ENCODE assay signal across 8 mouse cellular contexts in the genomic region with DNA sequence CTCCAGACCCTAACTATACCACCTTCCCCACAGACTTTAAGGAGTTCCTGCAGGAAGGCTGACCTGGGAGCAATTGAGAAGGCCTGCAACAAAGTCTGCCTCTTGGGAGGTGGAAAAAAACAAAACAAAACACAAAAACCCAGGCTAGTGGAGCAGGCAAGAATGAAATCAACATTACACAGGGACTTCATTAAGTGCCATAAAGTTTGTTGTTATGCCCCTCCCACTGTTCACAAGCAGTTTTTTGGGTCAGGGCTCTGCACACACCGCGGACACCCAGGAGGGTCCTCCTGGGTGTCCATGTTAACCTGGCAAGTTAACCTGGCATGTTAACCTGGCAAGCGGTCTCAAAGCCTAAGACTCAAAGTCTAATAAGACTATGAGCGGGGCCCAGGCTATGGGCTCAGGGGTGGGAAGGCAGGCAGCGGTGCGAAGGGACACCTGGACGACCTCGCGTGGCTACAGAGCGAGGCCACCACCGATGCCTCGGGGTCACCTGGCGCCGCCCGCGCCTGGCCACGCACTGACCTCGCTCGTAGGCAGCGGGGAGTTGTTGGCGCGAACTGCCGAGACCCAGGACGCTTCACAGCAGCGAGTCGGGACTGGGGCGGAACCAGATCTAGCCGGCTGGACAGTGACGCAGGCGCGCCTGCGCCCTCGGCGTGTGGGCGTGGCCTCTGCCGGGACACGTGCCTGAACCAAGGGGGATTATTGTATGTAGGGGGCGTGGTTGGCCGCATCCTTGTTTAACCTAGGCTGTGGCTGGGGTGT. TPM values are rescaled to one million over a fixed set of nuclear protein-coding genes. Genes with fewer than 3 reads are reported as not detected.
A peak's percentile ranks its signal among the peaks of the same experiment; 100 is the strongest.
DNase-seq lines count a peak whose midpoint lies in the region; ATAC-seq and TF ChIP-seq lines count a peak whose summit lies in the region.

No protein-coding gene starts in this region.

- peak overlapping the region; percentile 98 for H3K27ac ChIP-seq in hindbrain, embryonic 10.5 days
- H3K27ac ChIP-seq in lung, postnatal 0 days (ENCODE audit: low read length): peak overlapping the region; percentile 90

- peak overlapping the region; percentile 85 for H3K4me2 ChIP-seq in lung, postnatal 0 days (replicated peaks; ENCODE audit: low read depth, low read length)

- H3K9ac ChIP-seq in lung, postnatal 0 days (replicated peaks; ENCODE audit: low read depth): peak overlapping the region; percentile 89

- peak; percentile 98 for DNase-seq in NIH3T3 (ENCODE audit: low read depth)
- DNase-seq in cerebellum, adult 9-10 months: peak; percentile 86
- peak; percentile 93 for DNase-seq in hindbrain, embryonic 10.5 days (ENCODE audit: low spot score)
- peak; percentile 88 to 89 for DNase-seq in layer of hippocampus, postnatal 10 days (ENCODE audit: low spot score in 2 of 2)
- DNase-seq in lung, postnatal 0 days (ENCODE audit: low spot score): peak; percentile 97
- peak; percentile 84 for DNase-seq in ovary, postnatal 10 days (ENCODE audit: low spot score)
- DNase-seq in thymus, postnatal 10 days (ENCODE audit: low spot score in 2 of 2): peak; percentile 71 to 74

- ATAC-seq in frontal cortex, adult (ENCODE audit: low TSS enrichment): peak; percentile 77
- ATAC-seq in lung, postnatal 0 days: peak; percentile 97

- H3K36me3 ChIP-seq in hindbrain, embryonic 10.5 days: no peaks in the 10 kb centered on the region
- no peaks in the 10 kb centered on the region for H3K36me3 ChIP-seq in lung, postnatal 0 days (ENCODE audit: insufficient read depth, low read length)

- no peaks in the 10 kb centered on the region for H3K9me3 ChIP-seq in hindbrain, embryonic 10.5 days
- no peaks in the 10 kb centered on the region for H3K9me3 ChIP-seq in lung, postnatal 0 days (ENCODE audit: low read length)

- H3K4me3 ChIP-seq in hindbrain, embryonic 10.5 days: peak overlapping the region; percentile 76
- H3K4me3 ChIP-seq in lung, postnatal 0 days (ENCODE audit: low read depth, low read length): peak overlapping the region; percentile 60

- TF ChIP-seq EP300 in lung, postnatal 0 days (IDR thresholded peaks at IDR 0.05): no peak

- H3K4me1 ChIP-seq in hindbrain, embryonic 10.5 days (replicated peaks): peaks cover 53% of the 10 kb centered on the region
- peaks cover 15% of the 10 kb centered on the region for H3K4me1 ChIP-seq in lung, postnatal 0 days (ENCODE audit: insufficient read depth, low read depth, low read length)

- peak; percentile 43 for TF ChIP-seq CTCF in lung, postnatal 0 days (IDR thresholded peaks at IDR 0.05)

- 2% methylated on average over 39 of the region's 39 CpGs for WGBS in hindbrain, embryonic 10.5 days
- WGBS in lung, postnatal 0 days: under 1% methylated on average over 34 of the region's 39 CpGs

- no peaks in the 10 kb centered on the region for H3K27me3 ChIP-seq in hindbrain, embryonic 10.5 days (ENCODE audit: insufficient read depth, poor library complexity, severe bottlenecking)
- H3K27me3 ChIP-seq in lung, postnatal 0 days (replicated peaks; ENCODE audit: insufficient read depth, low read length): no peaks in the 10 kb centered on the region

RNA-seq across cellular contexts. Expression of gene Gpr146, which starts 5.7 kb away (rescaled TPM):
- polyA plus RNA-seq in hindbrain, embryonic 10.5 days (2016; fragmentation: Nextera tagmentation; extraction: Ambion mirVana): 2.0 and 2.8 TPM in 2 replicates
- total RNA-seq in layer of hippocampus, postnatal 10 days (2021): 1 to 10 TPM; 6.8 to 7.8 TPM
- 22.7 and 28.1 TPM in 2 replicates for polyA plus RNA-seq in lung, postnatal 0 days (2015; fragmentation: Nextera tagmentation; extraction: Ambion mirVana)

RNA-seq across cellular contexts. Expression of gene Cyp2w1, which starts 19.4 kb away (rescaled TPM):
- not detected in 2 replicates for polyA plus RNA-seq in hindbrain, embryonic 10.5 days (2016; fragmentation: Nextera tagmentation; extraction: Ambion mirVana)
- total RNA-seq in layer of hippocampus, postnatal 10 days (2021): not detected
- polyA plus RNA-seq in lung, postnatal 0 days (2015; fragmentation: Nextera tagmentation; extraction: Ambion mirVana): not detected in 2 replicates

RNA-seq across cellular contexts. Expression of gene Cox19, which starts 20.6 kb away (rescaled TPM):
- 116 and 147 TPM in 2 replicates for polyA plus RNA-seq in hindbrain, embryonic 10.5 days (2016; fragmentation: Nextera tagmentation; extraction: Ambion mirVana)
- total RNA-seq in layer of hippocampus, postnatal 10 days (2021): 10 to 100 TPM; 74.9 to 79.5 TPM
- polyA plus RNA-seq in lung, postnatal 0 days (2015; fragmentation: Nextera tagmentation; extraction: Ambion mirVana): 60.5 and 61.6 TPM in 2 replicates

RNA-seq across cellular contexts. Expression of gene C130050O18Rik, which starts 33.3 kb away (rescaled TPM):
- 0.43 TPM in 1 of 2 replicates, not detected in the other for polyA plus RNA-seq in hindbrain, embryonic 10.5 days (2016; fragmentation: Nextera tagmentation; extraction: Ambion mirVana)
- total RNA-seq in layer of hippocampus, postnatal 10 days (2021): under 1 TPM; 0.22 to 0.32 TPM
- 2.2 and 3.3 TPM in 2 replicates for polyA plus RNA-seq in lung, postnatal 0 days (2015; fragmentation: Nextera tagmentation; extraction: Ambion mirVana)

RNA-seq across cellular contexts. Expression of gene Adap1, which starts 46.4 kb away (rescaled TPM):
- 0.65 and 1.5 TPM in 2 replicates for polyA plus RNA-seq in hindbrain, embryonic 10.5 days (2016; fragmentation: Nextera tagmentation; extraction: Ambion mirVana)
- total RNA-seq in layer of hippocampus, postnatal 10 days (2021): 100 to 1,000 TPM; 255 to 270 TPM
- polyA plus RNA-seq in lung, postnatal 0 days (2015; fragmentation: Nextera tagmentation; extraction: Ambion mirVana): 3.6 and 4.1 TPM in 2 replicates

Comparison
In these comparisons a context has a peak if more than half of its experiments do, and no peak if none do; other contexts are left out.
1. Peak in every context shown above with its lines: DNase-seq, ATAC-seq, H3K4me3 ChIP-seq and H3K27ac ChIP-seq.